Mouse (Mus musculus): Measurements from ENCODE around the gene Rack1. TPM values are rescaled to one million over a fixed set of nuclear protein-coding genes. Genes with fewer than 3 reads are reported as not detected.

The Rack1 gene
- total and polyA plus RNA-seq, 3 experiments, result 1,964 to 7,700 (median 2,188) TPM

DNA sequence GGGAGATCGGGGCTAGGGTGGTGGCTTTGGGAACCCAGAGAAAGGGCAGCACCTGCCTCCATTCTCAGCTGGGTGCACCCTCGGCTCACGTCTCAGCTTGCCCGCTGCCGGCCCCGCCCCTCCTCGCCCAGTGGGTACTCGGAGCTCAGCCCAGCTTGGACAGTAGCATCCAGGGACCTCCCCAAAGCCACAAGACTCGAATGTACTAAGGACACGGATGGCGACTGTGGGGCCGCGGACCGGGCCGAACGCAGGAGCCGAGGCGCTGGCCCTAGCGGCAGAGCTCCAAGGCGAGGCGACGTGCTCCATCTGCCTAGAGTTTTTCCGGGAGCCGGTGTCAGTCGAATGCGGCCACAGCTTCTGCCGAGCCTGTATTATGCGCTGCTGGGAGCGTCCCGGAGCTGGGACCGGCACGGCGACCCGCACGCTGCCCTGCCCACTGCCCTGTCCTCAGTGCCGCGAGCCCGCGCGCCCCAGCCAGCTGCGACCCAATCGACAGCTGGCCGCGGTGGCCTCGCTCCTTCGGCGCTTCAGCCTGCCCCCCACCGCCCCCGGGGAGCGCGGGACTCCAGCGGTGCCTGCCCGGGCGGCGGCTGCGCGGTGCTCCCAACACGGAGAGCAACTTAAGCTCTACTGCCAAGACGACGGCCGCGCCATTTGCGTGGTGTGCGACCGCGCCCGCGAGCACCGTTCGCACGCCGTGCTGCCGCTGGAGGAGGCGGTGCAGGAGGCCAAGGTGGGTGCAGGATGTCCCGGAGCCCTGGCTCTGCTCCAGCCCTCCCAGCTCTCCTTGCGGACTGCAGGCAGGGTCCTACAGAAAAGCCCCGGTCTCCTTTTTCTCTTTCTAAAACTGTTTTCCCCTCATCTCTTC is 37.4 kb downstream of the Rack1 start:
- Histone ChIP-seq H3K4me1 (ENCODE audit: insufficient read depth, low read depth, low read length) (peaks cover 48% of the 10 kb centered on the region), H3K4me3 (ENCODE audit: low read depth, low read length) (peak overlapping the region; percentile 78), H3K36me3 (replicated peaks) (no peaks in the 10 kb centered on the region), H3K27me3 (ENCODE audit: insufficient read depth, low read length) (no peaks in the 10 kb centered on the region), H3K9me3 (replicated peaks) (no peaks in the 10 kb centered on the region)
- no peak for DNase-seq (ENCODE audit: low spot score)
- ATAC-seq (ENCODE audit: extremely low read depth, insufficient number of reproducible peaks, low FRiP score, poor library complexity, severe bottlenecking), result no peak
- TF ChIP-seq GATA2 (IDR thresholded peaks at IDR 0.05; ENCODE audit: borderline replicate concordance, low read depth, low read length) (no peak), GATA1 (IDR thresholded peaks at IDR 0.05; ENCODE audit: borderline replicate concordance, low read length) (no peak), CTCF (IDR thresholded peaks at IDR 0.05; ENCODE audit: low read depth, low read length) (no peak), POLR2AphosphoS5 (IDR thresholded peaks at IDR 0.05; ENCODE audit: insufficient replicate concordance, low read depth, low read length) (no peak), TAL1 (conservative IDR thresholded peaks at IDR 0.05; ENCODE audit: low read depth, low read length) (no peak)

DNA sequence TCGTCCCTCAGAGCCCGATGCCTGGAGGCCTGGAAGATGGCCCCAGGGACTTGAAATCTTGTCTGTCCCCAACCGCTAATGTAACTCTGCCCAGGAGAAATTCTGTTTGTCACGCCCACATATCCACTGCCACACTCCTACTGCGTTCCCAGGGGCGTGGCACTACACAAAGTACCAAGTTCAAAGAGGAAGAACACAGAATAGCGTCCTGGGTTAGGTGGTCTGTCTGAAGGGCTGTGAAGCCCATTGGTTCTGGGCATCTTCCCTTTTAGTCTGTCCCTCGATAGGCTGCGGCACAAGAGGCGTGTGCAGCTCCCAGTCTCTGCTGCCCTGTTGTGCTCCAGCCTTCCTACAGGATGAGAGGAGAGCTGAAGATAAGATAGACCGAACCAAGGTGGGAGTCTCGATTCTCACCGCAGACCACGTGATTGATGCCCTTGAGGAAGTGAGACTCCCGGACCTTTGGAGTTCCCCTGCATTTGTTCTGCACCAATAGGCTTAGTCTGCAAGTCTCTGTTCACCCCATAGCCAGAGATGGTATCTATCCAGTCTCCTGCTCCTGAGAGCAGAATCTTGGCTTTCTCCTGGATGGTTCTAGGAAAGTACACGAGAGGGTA is 38.2 kb downstream of the Rack1 start:
- DNase-seq (ENCODE audit: low spot score) (peak; percentile 32), ATAC-seq (ENCODE audit: extremely low read depth, insufficient number of reproducible peaks, low FRiP score, poor library complexity, severe bottlenecking) (peak; percentile 52)
- no peak for TF ChIP-seq POLR2AphosphoS5 (IDR thresholded peaks at IDR 0.05; ENCODE audit: insufficient replicate concordance, low read depth, low read length)
- no peak for TF ChIP-seq CTCF (IDR thresholded peaks at IDR 0.05; ENCODE audit: low read depth, low read length)
- TF ChIP-seq TAL1 (conservative IDR thresholded peaks at IDR 0.05; ENCODE audit: low read depth, low read length), result 0 out of 2 replicates have a peak, but pooled peaks have one; percentile 16
- no peak for TF ChIP-seq GATA1 (IDR thresholded peaks at IDR 0.05; ENCODE audit: borderline replicate concordance, low read length)
- no peaks in the 10 kb centered on the region for H3K36me3 ChIP-seq (replicated peaks)
- no peaks in the 10 kb centered on the region for H3K27me3 ChIP-seq (ENCODE audit: insufficient read depth, low read length)
- H3K4me1 ChIP-seq (ENCODE audit: insufficient read depth, low read depth, low read length), result peaks cover 46% of the 10 kb centered on the region
- peak overlapping the region; percentile 78 for H3K4me3 ChIP-seq (ENCODE audit: low read depth, low read length)
- H3K9me3 ChIP-seq (replicated peaks), result no peaks in the 10 kb centered on the region

DNA sequence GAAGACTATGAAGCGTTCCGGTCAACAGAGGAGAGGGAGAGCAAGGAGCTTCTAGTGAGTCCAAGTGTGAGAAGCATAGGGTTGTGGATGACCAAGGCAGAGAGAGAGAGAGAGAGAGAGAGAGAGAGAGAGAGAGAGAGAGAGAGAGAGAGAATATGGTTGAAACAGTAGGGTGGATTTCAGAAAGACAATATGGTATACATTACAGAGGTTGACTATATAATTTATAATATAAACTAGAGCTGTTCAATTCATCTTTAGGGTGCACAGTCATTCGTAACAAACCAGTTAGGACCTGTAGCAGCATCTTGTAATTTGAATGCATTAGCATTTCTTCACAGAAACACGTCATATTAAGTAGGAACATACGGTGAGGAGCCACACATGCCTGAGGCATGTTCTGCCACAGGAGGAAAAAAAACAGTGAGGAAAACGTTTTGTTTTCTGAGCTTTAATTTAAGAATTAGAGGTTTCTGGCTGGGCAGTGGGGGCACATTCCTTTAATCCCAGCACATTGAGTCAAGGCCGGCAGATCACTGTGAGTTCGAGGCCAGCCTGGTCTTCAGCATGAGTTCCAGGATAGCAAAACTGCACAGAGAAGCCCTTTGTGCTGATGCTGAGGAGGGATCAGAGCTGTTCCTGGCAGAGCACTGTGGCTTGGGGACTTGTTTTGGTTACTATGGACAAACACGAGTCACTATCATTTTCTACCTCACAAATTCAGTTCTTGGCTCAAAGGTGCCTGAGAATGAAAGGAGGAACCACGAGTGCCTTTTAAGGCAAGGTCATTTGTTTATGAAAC is 38.9 kb downstream of the Rack1 start:
- Histone ChIP-seq H3K4me1 (ENCODE audit: insufficient read depth, low read depth, low read length) (peaks cover 46% of the 10 kb centered on the region), H3K27me3 (ENCODE audit: insufficient read depth, low read length) (no peaks in the 10 kb centered on the region), H3K9me3 (replicated peaks) (no peaks in the 10 kb centered on the region), H3K4me3 (ENCODE audit: low read depth, low read length) (no peak overlapping the region; the same call in 1 of the 2 replicates), H3K36me3 (replicated peaks) (no peaks in the 10 kb centered on the region)
- TF ChIP-seq TAL1 (conservative IDR thresholded peaks at IDR 0.05; ENCODE audit: low read depth, low read length) (no peak), POLR2AphosphoS5 (IDR thresholded peaks at IDR 0.05; ENCODE audit: insufficient replicate concordance, low read depth, low read length) (no peak), CTCF (IDR thresholded peaks at IDR 0.05; ENCODE audit: low read depth, low read length) (no peak), GATA2 (IDR thresholded peaks at IDR 0.05; ENCODE audit: borderline replicate concordance, low read depth, low read length) (no peak), GATA1 (IDR thresholded peaks at IDR 0.05; ENCODE audit: borderline replicate concordance, low read length) (no peak)
- no peak for DNase-seq (ENCODE audit: low spot score)
- ATAC-seq (ENCODE audit: extremely low read depth, insufficient number of reproducible peaks, low FRiP score, poor library complexity, severe bottlenecking), result no peak

DNA sequence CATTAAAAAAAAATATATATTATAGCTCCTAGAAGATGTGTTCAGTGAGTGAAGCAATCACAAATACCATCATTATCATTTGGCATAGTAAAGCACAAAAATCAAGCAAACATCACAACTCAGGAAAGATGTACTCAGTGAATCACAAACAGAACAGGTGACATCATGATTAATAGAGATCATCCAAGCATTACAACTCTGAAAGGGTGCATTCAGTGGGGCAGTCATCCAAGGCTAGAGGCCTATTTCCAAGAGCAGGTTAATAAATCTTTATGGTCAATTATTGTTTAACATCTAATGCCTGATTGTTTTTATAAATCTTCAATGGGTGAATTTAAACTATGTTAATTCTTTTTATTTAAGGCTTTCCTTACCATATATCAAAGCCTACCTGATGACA is 40.7 kb downstream of the Rack1 start:
- peaks cover 42% of the 10 kb centered on the region for H3K4me1 ChIP-seq (ENCODE audit: insufficient read depth, low read depth, low read length)
- TF ChIP-seq GATA2 (IDR thresholded peaks at IDR 0.05; ENCODE audit: borderline replicate concordance, low read depth, low read length) (no peak), GATA1 (IDR thresholded peaks at IDR 0.05; ENCODE audit: borderline replicate concordance, low read length) (no peak), POLR2AphosphoS5 (IDR thresholded peaks at IDR 0.05; ENCODE audit: insufficient replicate concordance, low read depth, low read length) (no peak), TAL1 (conservative IDR thresholded peaks at IDR 0.05; ENCODE audit: low read depth, low read length) (no peak), CTCF (IDR thresholded peaks at IDR 0.05; ENCODE audit: low read depth, low read length) (no peak)
- no peak for ATAC-seq (ENCODE audit: extremely low read depth, insufficient number of reproducible peaks, low FRiP score, poor library complexity, severe bottlenecking)

DNA sequence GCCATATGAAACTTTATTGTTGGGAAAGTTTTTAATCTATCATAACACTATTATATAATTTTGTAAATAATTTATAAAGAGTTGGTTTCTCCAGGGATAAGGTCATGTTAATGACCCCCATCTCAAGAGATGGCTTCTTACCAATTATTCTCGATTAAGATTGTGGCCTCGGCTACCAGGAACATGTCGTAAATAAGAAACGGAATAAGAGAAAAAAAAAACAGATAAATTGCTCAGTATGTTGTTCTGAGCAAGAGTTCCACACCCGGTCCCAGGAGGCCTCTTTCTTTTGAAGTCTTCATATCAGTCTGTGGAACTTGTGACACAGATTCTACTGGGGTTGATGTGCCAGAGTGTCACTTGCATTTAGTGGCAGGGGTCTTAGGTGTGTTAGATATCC is 41.1 kb downstream of the Rack1 start:
- no peak overlapping the region for H3K4me3 ChIP-seq (ENCODE audit: low read depth, low read length)
- peaks cover 40% of the 10 kb centered on the region for H3K4me1 ChIP-seq (ENCODE audit: insufficient read depth, low read depth, low read length)
- H3K27me3 ChIP-seq (ENCODE audit: insufficient read depth, low read length), result peaks cover 6% of the 10 kb centered on the region
- ATAC-seq (ENCODE audit: extremely low read depth, insufficient number of reproducible peaks, low FRiP score, poor library complexity, severe bottlenecking) (no peak), DNase-seq (ENCODE audit: low spot score) (no peak)
- no peaks in the 10 kb centered on the region for H3K9me3 ChIP-seq (replicated peaks)
- TF ChIP-seq GATA2 (IDR thresholded peaks at IDR 0.05; ENCODE audit: borderline replicate concordance, low read depth, low read length) (no peak), POLR2AphosphoS5 (IDR thresholded peaks at IDR 0.05; ENCODE audit: insufficient replicate concordance, low read depth, low read length) (no peak), TAL1 (conservative IDR thresholded peaks at IDR 0.05; ENCODE audit: low read depth, low read length) (no peak), GATA1 (IDR thresholded peaks at IDR 0.05; ENCODE audit: borderline replicate concordance, low read length) (no peak), CTCF (IDR thresholded peaks at IDR 0.05; ENCODE audit: low read depth, low read length) (no peak)
- no peaks in the 10 kb centered on the region for H3K36me3 ChIP-seq (replicated peaks)

More for the DNA sequence above, 40.7 kb downstream of the Rack1 start:
- Histone ChIP-seq H3K36me3 (replicated peaks) (no peaks in the 10 kb centered on the region), H3K9me3 (replicated peaks) (no peaks in the 10 kb centered on the region), H3K4me3 (ENCODE audit: low read depth, low read length) (no peak overlapping the region), H3K27me3 (ENCODE audit: insufficient read depth, low read length) (peaks cover 6% of the 10 kb centered on the region)
- DNase-seq (ENCODE audit: low spot score), result no peak

Data from G1E (cell line).